Mouse (Mus musculus) layer of hippocampus, postnatal 36 days (tissue): ENCODE measurements at regions not wholly inside any gene's neighbourhood (a gene's known extent, or its start where the extent isn't known, plus 50 kb on each side); places are given as distances from the start of the nearest gene placed in this dataset.
"Not testable (repeated sequence)": the region's sequence is repeated elsewhere in the genome, so short reads cannot be mapped to it uniquely, and the experiment has no call there.

Source experiments
- DNase-seq, 2 experiments: peaks; one replicate each; pipeline ENCODE4 v3.0.0; 2022

DNA sequence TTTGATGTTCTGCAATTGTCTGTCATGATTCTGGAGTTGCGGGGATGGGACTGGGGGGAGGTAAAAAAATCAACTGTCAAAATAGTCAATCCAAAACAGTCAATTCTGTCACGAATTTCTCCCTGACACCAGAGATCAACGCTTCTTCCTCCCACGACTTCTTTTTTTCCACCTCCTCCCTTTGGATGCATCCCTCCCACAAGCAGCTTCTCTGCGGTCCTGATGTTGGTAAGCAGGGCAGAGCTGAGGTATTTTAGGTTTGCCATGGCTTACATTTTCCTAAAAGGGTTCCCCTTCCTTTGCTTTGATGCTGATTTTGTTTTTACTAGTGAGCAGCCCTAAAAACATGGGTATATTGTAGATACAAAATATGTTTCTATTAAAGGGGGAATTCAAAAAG, 209.7 kb downstream of the Cd47 start:
- DNase-seq = peak in 1 of 2 experiments; percentile 14

DNA sequence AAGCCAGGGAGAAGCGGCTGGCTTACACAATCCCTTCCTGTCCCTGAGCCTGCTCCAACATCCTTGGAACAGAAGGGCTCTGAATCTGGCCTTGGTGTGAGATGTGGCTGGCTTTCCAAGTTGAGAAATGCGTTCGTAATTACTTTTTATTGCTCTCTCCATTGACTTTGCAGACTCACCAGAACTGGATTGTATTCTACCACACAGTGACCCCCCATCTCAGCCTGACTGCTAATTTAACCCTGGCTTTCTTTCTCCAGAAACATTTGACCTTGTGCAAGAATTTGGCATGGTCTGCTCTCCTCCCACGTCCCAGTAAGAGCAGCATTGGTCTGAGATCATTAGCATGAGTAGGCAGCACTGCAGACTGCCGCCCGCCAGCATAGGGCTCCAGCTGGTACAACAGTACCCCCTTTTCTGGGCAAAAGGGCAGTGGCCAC, 210.2 kb downstream of the Cd47 start:
- peak; percentile 41 to 44 for DNase-seq

DNA sequence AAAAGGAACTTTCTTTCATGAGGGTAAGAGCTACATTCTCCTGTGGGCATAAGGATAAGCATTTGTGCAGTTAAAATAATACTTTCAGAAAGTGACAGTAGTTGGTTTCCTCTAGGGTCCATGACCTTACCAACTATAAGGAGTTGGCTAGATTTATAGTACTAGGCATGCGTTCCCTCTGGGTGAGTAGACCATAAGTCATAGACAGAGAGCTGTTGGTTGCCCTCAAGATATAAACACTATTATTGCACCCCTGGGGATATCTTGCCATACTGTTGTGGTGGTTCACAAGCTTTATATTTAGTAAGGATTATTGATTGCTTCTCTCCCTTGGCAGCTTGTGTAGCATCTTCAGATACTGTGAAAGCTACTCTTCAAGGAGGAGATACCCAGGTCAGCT, 223.6 kb downstream of the Cd47 start:
- DNase-seq = no peak

GRCm38 (mm10) chr16:50026100-50026884, 226.0 kb downstream of the Cd47 start:
- no peak for DNase-seq

GRCm38 (mm10) chr16:50027189-50027588, 226.9 kb downstream of the Cd47 start:
- no peak for DNase-seq

DNA sequence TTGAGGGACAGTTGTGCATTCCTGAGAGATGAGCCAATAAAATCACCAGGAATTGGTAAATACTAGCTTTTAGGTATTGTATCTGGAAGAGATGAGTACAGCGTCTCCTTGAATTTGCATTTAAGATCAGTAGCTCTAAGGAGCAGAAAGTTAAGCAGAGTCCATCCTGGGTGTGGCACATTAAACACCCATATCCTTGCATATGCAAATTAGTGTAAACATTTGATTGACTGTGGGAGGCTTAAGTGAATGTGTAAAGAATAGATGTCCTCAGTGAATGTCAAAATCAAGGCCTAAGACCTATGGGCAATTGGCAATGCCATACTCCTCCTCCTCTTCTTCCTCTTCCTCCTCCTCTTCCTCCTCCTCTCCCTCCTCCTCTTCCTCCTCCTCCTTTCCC, 229.4 kb downstream of the Cd47 start:
- no peak for DNase-seq

- DNase-seq = not testable (repeated sequence)
Observed at GRCm38 (mm10) chr16:50030355-50030754, 230.0 kb downstream of the Cd47 start.

DNA sequence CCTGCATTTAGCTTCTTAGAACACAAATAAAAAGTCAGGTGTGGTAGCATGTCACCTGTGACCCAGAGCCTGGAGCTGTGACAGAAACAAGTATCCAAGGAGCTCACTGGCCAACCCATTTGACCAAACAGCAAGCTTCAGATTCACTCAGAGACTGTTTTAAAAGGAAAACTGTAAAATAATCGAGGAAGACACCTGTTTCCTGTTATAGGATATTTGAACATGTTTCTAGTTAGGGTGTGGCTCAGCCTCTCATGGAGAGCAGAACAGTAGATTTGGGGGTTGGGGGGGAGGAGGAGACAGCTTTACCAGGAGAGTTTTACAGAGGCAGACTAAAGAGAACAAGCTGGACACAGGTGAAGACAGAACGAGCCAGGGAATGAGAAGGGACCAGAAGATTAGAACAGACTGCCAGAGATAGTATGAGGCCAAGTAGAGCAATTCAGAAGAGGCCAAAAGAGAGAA, 230.6 kb downstream of the Cd47 start:
- DNase-seq = no peak

DNA sequence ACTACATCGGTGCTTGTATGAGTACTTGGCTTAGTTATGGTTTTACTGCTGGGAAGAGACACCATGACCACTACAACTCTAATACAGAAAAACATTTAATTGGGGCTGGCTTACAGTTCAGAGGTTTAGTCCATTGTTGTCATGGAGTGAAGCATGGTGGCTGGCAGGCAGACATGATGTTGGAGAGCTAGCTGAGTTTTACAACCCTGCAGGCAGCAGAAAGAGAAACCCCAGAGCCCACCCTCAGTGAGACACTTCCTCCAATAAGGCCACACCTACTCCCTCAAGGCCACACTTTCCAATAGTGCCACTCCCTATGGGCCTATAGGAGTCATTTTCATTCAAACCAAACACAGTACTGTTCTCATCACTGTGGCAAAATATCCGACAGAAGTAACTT, 232.5 kb downstream of the Cd47 start:
- no peak for DNase-seq

- DNase-seq = no peak
Observed at GRCm38 (mm10) chr16:50036296-50036734, 236.0 kb downstream of the Cd47 start.

DNA sequence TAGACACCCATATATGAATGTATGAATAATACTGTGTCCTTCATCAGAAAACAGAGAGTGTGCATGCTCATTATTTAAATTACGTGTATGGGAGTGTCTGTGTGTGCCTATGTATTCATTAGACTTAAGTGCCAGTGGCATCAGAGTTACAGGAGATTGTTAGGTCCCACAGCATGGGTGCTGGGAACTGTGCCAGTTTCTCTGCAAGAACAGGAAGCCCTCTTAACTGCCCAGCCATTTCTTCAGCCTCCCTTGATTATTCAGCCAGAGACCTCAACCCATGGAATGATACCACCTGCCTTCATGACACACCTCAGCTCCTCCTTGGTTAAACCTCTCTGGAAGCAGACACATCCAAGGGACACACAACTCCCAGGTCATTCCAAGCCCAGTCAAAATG, 243.8 kb downstream of the Cd47 start:
- no peak for DNase-seq

GRCm38 (mm10) chr16:50045552-50046547, 245.5 kb downstream of the Cd47 start:
- DNase-seq = peak; percentile 67 to 69

GRCm38 (mm10) chr16:50063540-50063939, 263.2 kb downstream of the Cd47 start:
- DNase-seq = no peak

DNA sequence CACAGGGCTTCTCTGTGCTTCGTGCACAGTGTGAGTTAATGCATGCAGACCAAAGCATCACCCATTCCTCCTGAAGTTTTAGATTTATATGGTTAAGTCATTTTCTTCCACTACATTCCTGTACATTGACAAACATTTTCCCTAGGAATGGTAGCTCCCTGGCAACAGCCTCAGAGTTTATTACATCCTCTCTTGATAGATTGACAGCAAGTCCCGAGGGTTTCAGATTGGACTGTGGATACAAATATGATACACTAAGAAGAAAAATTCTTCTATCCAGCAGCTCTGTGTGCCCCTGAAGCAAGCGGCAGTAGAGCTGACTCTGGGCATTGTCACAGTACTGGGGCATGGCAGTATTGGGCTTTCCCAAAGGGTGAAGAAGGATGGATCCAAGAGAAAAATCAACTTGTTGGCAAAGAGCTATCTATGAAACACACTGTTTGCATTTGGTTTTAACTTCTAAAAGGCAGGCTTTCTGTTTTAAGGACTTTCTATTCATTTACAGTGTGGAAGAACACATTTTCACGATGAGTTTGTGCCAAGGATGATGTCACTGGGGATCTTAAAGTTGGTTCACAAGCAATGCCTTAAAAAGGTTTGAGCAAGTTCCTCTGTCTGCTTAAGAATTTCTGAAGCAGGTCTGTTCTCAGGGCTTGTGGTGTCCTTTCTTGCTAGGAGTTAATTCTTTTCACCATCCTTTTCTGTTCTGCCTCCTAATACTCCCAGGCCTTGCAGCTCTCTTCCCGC, 265.2 kb downstream of the Cd47 start:
- no peak for DNase-seq

GRCm38 (mm10) chr16:50069033-50069432, 268.7 kb downstream of the Cd47 start:
- no peak for DNase-seq

GRCm38 (mm10) chr16:50070728-50071127, 270.4 kb downstream of the Cd47 start:
- no peak for DNase-seq

- DNase-seq = no peak
Observed at GRCm38 (mm10) chr16:50072853-50073360, 272.6 kb downstream of the Cd47 start.

- no peak for DNase-seq
Observed at GRCm38 (mm10) chr16:50073979-50074378, 273.6 kb downstream of the Cd47 start.

- DNase-seq = no peak
Observed at GRCm38 (mm10) chr16:50075641-50076040, 275.3 kb downstream of the Cd47 start.

GRCm38 (mm10) chr16:50081511-50081910, 281.2 kb downstream of the Cd47 start:
- no peak for DNase-seq

DNA sequence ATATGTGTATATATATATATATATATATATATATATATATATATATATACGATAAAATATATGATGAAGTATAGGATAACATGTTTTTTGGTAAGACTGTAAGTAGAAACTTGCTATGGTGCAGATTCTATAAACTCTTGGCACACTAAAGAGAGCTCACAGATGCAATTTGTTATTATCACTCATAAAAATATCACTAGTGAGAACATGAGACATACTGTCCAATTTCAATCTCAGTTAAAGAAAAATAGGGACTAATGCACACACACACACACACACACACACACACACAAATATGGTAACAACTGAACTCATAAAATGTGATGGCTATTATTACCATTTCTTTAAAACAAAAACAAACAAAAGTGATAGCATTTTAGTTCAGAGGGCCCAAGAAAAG, 292.0 kb downstream of the Cd47 start:
- no peak for DNase-seq

GRCm38 (mm10) chr16:50092780-50093179, 292.4 kb downstream of the Cd47 start:
- DNase-seq = no peak
